Mouse (Mus musculus) mature B cell (primary cell): ENCODE measurements around the gene Smarca2.

Experiments used
- in situ Hi-C: fragments of 300-500 bp; cut with MboI; formaldehyde crosslinking; loops from 2 replicates; pipeline ENCODE4 v1.14.3; 2019

Gene Smarca2

DNA sequence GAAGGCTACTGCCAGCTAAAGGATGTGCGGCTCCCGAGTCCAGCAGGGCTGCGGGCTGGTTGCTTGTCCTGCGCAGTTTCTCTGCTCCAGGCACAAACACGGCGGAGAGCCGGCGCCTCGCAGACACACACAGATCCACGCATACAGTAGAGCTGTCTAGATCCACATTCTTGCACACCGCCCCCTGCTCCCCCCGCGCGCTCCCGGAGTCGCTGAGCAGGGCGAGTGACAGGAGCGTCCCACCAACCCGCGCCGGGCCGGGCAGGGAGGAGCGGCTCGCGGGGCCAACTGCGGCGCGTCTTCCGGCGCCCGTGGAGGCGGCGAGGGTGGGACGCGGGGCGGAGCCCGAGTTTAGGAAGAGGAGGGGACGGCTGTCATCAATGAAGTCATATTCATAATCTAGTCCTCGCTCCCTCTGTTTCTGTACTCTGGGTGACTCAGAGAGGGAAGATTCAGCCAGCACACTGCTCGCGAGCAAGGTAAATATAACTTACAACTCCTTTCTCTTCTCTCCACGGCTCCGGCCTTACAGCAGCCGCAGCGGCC lies at the start of gene Smarca2:
Gene Smarca2 (plus strand): TSS at position 296 of the 546 bp plus-strand sequence.
- in situ Hi-C loops, result no loop called here

DNA sequence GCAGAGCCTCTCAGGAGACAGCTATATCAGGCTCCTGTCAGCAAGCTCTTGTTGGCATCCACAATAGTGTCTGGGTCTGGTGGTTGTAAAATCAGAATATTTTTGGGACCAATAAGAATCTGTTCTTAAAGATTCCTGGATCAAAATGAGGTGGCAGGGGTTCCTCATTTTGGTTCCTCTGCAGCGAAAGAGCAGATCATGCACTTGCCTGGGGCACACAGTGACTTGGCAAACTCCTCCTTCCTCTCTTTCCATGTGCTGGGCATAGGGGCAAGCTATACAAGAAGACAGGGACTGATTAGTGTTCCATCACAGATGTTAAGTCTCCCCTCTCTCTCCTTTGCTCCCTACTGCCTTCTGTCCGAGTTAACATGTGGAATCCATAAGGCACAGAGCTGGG lies 40.0 kb upstream of the Smarca2 start:
- in situ Hi-C loops, result no loop called here

DNA sequence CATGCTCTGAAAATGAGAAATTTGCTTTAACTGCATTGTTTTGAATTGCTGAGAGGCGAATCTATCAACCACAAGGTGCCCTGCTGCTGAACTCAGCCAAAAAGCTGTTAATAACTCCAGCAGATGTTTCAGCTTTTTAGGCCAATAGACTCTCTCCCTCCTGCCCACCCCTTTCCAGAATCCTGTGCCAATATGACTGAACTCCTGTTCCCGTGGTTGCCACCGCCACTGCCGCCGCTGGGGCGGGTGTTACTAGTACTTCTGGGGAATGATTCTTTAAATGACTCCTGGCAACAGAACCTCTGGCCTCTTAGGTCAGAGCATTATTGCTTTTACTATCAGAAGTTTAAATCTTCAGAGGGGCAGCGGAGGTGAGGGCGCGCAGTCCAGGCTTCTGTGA lies 38.7 kb upstream of the Smarca2 start:
- in situ Hi-C loops, result no loop called here

DNA sequence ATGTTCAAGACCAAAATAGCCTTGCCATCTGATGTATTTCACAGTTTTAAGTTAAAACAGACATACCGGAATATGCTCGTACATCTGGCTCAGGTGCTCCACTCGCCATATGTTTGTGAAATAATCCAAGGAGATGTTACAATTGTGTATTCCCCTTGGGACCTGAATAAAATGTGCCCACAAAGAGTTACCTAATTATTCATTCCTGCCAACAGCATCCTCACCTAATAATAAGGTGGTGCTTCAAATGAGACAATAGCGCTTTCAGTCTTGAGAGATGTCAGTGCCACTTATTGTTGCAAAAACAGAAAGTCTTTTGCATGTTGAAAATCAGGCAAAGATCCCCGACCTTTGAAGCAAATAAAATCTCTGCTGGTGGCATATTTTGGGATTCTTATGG lies 36.6 kb upstream of the Smarca2 start:
- in situ Hi-C loops, result no loop called here

DNA sequence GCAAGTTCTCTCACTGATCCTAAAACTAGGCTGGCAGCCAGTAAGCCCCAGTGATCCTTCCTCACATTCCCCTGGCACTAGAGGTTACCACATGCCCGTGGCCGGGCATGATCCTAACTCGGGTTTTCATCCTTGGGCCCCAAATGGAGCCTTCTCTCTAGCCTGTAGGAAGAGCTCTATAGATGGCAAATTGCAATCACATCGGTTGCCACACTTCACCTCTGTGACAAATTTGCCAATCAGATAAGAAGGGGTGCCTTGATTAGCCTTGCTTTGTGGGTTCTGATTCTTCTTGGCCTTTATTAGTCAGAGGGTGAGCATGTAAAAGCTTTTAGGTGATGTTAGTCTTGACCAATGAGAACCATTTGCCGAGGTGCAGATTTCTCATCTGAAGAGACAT lies 35.9 kb upstream of the Smarca2 start:
- in situ Hi-C loops, result no loop called here

DNA sequence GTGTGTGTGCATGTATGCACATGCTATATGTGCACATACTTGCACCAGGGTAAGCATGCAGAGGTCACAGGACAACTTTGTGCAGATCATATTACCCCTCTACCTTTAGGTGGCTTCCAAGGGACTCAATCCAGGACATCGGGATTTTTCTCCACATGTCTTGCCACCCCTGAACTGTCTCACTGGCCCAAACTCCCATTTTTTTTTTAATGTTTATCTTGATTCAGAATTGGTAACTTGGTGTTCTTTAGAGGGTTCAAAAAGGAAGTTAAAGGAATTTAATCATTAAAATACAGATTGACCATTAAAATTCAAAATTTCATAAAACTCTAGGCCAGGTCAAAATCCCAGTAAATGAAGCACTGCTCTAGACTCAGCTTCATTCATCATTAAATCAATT lies 35.4 kb upstream of the Smarca2 start:
- in situ Hi-C loops, result no loop called here

DNA sequence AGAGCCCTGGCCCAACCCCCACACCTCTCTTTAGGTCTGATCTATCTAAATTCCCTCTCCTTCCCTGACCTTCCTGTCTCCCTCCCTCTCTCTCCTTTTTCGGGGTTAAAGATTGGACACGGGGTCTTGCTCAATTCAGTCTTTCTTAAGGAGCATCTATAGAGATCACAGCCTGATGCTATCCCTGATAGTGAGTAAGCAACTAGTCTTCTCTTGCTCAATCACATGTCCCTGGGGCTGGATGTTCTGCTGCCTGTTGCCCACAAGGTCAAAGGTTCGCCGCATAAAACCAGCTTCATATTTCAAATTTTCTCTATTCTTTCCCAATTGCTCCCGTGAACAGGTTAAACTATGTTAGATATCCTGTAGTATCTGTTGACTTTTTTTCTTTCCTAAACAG lies 25.2 kb upstream of the Smarca2 start:
- in situ Hi-C loops, result no loop called here

DNA sequence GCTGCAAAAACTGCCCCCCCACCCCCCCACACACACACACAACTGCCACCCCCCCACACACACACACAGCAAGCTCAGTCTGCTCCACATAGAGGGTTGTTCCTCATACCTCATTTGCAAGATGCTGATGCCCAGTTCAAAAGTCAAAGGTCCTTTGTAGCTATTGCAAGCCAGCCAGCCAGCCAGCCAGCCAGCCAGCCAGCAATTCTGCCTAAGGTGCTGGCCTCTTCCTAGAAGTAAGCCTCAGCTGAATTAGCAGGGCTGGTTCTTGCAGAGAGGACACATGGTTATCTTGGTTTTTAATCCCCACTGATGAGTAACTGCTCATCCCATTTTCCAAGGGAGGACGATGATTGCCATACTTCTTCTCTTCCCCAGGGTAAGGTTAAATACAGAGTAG lies 24.8 kb upstream of the Smarca2 start:
- in situ Hi-C loops, result no loop called here

DNA sequence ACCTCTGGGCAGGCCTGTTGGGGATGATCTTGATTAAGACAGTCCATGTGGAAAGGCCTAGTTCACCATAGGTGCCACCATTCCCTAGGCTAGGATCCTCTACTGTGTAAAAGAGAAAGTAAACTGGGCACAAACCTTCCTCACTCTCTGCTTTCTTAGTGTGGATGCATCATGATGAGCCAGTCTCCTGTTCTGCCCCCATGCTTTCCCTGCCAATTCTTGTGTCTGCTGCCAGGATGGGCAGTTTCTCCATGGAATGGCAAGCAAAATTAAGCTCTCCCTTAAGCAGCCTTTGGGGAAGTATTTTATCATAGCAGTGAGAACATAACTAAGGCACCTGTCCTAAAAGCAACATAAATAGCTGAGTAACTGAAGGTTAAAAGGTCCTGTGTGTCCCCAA lies 10.2 kb upstream of the Smarca2 start:
- in situ Hi-C loops, result no loop called here

DNA sequence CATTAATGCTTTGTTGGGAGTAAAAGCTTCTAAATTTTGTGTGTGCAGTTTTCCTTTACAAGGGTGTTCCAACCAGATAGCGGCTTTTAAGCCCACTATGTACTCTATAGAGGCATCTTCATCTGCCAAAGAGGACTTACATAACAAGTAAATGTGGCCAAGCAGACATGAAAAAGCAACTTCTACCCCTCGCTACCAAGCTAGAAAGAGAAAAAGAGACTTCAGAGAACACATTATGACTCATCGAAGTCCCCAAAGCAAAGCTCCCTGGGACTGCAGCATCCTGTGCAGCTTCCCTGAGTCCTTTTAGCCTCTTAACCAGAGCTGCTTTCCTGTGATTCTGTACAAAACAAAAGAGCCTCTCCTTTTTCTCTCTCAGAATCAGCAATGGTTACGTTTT lies 3.4 kb upstream of the Smarca2 start:
- in situ Hi-C loops, result no loop called here

DNA sequence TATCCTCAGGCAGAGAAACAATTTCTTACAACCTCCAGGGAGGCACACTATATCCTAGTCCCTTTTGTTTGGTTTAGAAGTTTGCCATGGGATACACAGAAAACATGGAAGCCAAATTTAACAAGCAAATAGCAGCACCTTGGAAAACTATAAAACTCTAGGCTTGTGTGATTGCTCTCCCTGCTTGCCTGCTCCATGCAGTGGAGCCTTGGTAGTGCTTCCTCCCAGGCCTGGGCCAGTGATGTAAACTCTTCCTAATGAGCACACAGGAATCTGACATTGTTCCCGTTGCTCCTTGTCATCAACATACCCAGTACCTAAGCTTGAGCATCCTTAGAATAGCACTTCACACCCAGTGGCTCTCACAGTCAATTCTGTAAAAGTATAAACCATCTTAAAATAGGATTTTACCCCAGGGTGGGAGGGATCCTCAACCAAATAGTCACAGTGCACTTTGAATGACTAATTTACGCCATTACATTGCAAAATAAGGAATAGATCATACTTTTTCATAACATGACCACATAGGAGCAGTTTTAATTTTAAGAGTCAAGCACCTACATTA lies 1.5 kb upstream of the Smarca2 start:
- in situ Hi-C loops, result no loop called here

DNA sequence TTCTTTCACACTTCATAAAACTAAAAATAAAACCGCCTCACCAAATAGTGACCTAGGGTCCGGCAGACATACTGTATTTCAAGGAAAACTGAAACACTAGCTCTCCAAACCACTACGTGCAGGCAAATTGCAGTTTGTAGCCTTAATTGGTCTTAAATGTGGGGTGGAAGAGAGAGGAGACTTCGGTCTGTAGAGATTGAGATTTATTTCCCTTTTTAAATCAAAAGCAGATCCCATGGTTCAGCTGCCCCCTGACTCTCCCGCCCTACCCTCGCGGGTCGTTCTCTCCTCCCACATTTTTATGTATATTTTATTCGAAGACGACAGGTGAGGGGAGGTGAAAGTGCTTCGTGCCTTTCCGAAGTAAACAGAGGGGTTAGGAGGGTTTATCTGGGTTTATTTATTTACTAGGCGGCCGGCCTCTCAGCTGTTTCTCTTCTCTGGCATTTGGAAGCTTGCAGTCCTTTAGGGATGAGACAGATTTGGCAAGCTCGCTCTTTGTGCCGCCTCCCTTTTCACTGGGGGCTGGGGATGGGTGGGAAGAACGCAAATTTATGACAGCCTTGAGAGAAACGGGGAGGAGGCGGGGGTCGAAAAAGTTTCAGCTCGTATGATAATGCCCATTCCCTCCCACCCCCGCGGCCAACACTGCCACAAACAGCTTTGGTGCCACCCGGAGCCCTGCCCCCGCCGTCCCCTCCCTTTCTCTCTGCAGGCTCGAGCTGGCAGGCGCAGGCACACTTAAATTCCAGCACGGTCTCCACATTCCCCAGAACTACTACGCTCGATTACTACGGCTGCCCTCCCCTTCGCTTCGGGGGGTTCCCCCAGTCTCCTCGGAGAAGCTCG lies 720 bp upstream of the Smarca2 start:
- in situ Hi-C loops, result no loop called here

DNA sequence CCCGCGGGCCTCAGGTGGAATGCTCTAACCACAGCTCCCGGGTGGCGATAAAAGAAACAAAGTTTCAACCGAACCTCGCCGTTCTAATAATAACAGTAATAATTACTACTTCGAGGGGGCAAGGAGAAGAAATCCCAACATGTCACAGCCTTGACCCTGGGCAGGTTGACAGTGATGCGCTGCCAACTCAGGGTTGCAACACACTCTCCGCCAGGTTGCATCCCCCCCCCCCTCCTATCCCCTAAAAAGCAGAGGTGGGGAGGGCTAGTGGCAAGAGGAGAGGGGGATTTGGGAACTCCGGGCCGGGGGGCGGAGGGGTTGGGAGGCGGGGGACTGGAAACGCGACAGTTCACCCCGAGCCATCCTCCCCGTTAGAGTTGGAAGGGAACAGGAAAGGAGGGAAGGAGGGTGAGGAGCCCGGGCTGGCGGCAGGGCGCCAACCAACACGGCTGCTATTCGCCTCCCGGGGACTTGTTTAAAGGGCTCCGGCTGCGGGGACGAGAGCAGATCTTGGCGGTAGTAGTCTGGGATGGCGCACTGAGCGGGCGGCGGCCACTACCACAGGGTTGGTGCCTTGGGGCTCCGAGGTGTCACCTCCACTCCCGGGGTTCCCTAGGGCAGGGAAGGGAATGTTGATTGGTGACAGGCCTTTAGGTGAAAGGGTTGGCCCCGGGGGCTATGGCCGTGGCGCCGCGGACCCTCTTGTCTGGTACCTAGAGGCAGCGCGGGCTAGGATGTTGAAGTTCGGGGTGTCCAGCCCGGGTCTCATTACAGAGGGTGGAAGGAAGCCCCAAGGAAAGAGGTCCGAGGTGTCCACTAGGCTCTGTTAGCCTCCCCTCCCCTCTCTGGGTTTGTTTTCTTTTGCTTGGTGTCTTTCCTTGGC lies 829 bp downstream of the Smarca2 start:
- in situ Hi-C loops, result no loop called here

DNA sequence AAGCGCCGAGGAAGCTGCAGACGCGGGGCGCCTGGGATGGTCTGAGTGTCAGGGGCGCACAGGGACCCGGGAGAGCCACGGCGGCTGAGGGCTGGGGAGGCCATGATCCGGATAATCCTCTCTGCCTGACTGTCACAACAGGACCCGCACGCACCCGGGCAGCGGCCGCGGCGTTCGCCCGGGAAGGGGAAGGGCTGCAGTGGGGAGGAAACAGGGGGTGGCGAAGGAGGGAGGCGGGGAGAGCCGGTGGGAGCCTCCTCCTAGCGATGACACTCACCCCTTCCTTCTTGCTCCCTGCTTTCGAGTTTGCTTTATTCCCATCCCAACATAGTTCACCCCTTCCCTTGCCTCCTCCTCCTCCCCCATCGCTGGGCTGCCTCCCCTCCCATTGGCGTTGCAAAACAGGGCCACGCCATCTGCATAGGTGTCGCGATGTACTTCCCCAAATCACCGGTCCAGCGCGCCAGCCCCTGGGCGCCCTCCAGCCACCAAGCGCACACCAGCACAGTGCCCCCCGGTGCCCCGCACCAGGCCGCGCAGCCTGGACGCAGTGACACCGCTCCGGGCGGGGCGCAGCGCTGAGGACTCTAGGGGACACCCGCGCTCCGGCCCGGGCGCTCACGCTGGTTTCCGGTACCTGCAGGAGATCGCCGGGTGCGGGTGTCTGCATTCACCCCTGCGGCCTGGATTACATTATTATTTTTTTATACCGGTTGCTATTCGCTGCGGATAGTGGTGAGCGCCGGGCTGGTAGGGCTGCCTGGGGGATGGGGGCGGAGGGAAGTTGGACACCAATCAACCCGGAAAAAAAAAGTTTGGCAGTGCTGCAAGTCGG lies 1.7 kb downstream of the Smarca2 start:
- in situ Hi-C loops, result no loop called here

DNA sequence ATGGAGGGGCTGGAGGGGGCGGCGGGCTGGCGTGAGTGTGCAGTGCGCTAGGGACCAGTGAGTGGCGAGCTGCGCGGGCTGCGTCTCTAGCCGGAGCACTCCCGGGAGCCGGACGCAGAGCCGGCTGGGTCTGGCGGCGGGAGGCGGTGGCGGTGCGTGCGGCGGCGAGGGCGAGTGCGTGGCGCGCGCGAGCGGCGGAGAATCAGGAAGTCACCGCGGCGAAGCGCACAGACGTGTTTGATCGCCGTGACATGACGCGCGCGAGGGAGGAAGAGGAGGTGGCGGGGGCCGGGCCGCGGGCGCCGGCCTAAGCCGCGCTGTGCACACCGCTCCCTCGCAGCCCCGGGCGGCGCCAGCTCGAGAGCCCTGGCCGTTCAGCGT lies 2.3 kb downstream of the Smarca2 start:
- in situ Hi-C loops, result no loop called here

DNA sequence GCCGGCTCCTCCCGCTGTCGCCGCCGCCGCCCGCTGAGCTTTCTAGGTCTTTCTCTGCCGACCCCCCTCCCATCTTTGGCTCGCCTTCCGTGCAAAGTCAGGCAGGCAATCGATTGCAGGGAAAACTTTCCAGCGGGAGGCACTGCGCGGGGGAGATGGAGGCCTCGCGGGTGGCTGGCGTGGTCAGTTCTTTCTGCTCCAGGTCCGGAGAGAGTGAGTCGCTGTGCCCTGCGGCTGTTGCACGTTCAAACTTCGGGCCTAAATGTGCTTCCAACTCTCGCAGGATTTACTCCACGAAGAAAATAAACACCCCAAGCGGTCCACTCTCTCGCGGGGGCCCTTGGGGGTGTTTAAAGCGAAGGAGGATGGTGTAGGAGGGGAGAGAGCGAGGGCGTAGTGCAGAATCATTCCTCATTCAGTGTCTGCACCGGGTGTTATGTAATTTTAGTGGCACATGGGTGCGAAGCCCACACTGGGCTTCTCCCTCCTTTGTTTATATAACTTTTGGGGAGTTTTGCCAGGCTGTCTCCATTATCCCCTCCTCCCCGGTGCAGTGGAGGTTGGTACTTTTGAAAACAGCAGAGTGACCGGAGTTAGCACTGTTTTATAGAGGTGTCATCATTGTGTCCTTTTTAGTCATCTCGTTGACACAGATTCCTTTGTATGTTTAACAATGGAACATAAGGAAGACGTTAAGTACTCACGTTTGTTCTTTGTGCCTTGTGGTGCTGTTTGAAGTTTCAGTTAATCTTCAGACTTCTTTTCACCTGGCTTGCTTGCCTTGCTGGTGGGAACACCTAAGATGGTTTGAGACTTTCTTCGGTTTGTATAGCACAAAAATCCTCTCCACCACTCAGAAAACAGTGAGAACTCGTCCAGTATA lies 2.9 kb downstream of the Smarca2 start:
- in situ Hi-C loops, result no loop called here

DNA sequence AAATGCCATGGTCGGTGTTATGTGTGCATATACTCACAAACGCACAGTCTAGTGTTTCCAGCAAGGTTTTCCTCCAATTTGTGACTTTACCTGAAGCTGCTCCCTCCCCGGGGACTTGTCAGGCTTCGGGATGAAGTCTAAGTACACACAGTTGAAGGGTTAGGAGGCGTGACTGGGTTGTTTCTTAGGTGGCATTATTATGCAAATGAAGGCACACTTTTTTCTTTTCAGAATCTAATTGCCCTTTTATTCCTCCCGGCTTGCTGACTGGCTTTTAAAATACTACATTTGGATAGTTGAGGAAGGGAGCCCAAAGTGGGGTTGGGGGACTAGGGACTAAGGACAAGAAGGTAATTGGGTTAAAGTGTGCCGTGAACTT lies 3.6 kb downstream of the Smarca2 start:
- in situ Hi-C loops, result no loop called here

DNA sequence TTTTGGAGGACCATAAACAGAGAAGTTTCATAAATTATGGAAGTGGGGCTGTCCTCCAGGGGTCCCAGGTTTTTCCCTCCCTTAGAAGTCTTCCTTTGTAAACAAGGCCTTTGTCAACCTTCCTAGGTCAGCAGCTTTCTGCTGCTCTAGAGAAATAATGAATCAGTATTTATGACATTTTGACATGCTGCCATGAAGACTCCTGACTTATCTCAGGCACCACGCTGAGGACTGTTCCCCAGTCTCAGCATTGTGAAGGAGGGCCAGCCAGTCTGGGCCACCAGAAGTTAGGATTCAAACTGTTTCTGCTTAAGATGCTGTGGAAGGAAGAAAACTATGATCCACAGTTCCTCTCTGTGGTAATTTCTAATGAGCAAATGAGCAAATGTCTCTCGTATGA lies 4.8 kb downstream of the Smarca2 start:
- in situ Hi-C loops, result no loop called here

DNA sequence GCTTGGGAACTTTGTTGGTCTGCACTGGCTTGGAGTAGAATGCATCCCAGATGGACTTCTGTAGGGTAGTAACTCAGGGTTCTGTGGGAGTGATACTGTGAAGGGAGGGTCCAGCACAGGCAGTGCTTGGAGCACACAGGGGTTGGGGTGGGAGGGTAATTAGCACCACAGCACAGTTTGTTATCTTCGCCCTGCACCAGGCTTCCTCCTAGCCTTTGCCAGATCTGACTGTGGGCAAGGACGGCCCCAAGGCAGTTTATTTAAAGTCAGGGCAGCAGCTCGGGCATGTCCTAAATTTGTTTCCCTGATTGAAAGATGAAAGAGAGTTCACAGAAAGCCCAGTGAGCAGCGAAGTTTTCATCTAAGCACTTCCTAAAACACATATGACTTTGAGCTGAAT lies 8.1 kb downstream of the Smarca2 start:
- in situ Hi-C loops, result no loop called here

DNA sequence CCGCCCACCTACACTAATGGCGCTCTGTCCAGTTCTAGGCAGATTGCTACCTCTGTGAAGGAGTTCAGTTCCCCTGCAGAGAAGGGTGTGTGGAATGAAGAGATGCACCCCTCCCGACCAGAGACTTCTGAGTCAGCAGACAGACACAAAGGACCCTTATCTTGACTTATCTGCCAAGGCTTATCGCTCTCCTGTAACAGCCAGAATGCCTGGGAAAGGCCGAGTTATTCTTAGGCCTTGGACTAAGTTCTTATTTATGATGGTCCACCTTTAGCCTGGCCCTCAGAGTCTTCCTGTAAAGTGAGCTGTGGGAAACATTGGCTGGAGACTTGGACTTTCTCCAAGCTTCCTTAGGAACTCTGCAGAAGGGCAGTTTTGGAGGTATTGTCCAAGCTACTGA lies 8.8 kb downstream of the Smarca2 start:
- in situ Hi-C loops, result no loop called here

DNA sequence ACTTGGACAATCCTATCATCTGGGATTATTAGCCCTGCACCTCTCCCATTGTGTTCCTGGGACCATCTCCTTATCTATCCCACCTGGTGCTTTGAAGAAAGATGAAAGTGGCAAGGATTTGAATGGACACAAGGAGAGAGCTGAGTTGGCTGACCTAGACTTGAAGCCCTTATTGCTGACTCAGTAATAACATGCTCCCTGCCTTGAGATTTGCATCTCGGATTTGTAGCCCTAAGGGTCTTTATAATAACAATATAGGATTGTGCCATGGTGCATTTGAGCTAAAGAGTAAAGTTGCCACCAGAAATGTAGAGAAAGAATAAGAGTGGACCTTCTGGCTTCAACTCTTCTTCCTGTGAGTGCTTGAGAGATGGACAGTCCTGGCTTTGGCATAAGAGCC lies 11.4 kb downstream of the Smarca2 start:
- in situ Hi-C loops, result no loop called here
